Mouse (Mus musculus): Measurements from ENCODE around the gene Rpl9-ps6. TPM values are rescaled to one million over a fixed set of nuclear protein-coding genes. Genes with fewer than 3 reads are reported as not detected.

The Rpl9-ps6 gene
- total RNA-seq (2023): 77.3 to 93.0 TPM (median 91.3 TPM) in 4 replicates

GRCm38 (mm10) chr19:32466478-32466877 lies at the start of gene Rpl9-ps6:
Rpl9-ps6 (minus strand) TSS chr19:32466578.

GRCm38 (mm10) chr19:32485681-32486105 lies 19.3 kb upstream of the Rpl9-ps6 start, which contains the start of gene Minpp1:
Minpp1 (plus strand) TSS chr19:32485769.

Other genes with a start within 250 kb of the Rpl9-ps6 start
- 166 to 190 TPM (median 190 TPM) in 4 replicates for gene Sgms1, start 76.9 kb downstream of the Rpl9-ps6 start, total RNA-seq (2023)
- gene Minpp1, start 19.2 kb upstream of the Rpl9-ps6 start, total RNA-seq (2023): 21.0 to 23.1 TPM (median 21.8 TPM) in 4 replicates
- gene Papss2, start 129.2 kb upstream of the Rpl9-ps6 start, total RNA-seq (2023): 0.36 TPM in 1 of 4 replicates, not detected in the others